Mouse (Mus musculus): ENCODE results near the gene Slc25a23. TPM values are rescaled to one million over a fixed set of nuclear protein-coding genes. Genes with fewer than 3 reads are reported as not detected.

Gene Slc25a23
- polyA plus RNA-seq, 1 experiment from 2014 or later = 27.6 TPM

GRCm38 (mm10) chr17:57003994-57004393, 55.7 kb downstream of the Slc25a23 start:
- Histone ChIP-seq H3K4me1 (replicated peaks) (no peaks in the 10 kb centered on the region), H3K27ac (no peak overlapping the region), H3K36me3 (peaks cover 95% of the 10 kb centered on the region), H3K9ac (no peak overlapping the region), H3K27me3 (no peaks in the 10 kb centered on the region), H3K9me3 (no peaks in the 10 kb centered on the region), H3K4me2 (no peak overlapping the region), H3K4me3 (no peak overlapping the region)
- ATAC-seq (ENCODE audit: low FRiP score) = no peak
- WGBS = 98% methylated on average over 7 of the region's 7 CpGs

- H3K36me3 ChIP-seq = peaks cover 75% of the 10 kb centered on the region
These were observed 58.4 kb downstream of the Slc25a23 start for GRCm38 (mm10) chr17:57001228-57001627.

GRCm38 (mm10) chr17:56999968-57000609, 59.6 kb downstream of the Slc25a23 start, which contains the start of gene Pspn:
Pspn (minus strand) TSS chr17:57000018.
- no peaks in the 10 kb centered on the region for H3K9me3 ChIP-seq
- H3K4me1 ChIP-seq (replicated peaks) = peaks cover 16% of the 10 kb centered on the region
- H3K36me3 ChIP-seq = peaks cover 75% of the 10 kb centered on the region
- no peak within 1 kb of the TSS for H3K4me3 ChIP-seq
- H3K27me3 ChIP-seq = no peaks in the 10 kb centered on the region
- no peak within 1 kb of the TSS; the same call in 1 of the 2 replicates for H3K9ac ChIP-seq
- H3K4me2 ChIP-seq = no peak within 1 kb of the TSS
- no peak within 1 kb of the TSS for H3K27ac ChIP-seq
- ATAC-seq (ENCODE audit: low FRiP score) = no peak
- WGBS = 92% methylated on average over 7 of the region's 9 CpGs

More at GRCm38 (mm10) chr17:57001228-57001627, 58.4 kb downstream of the Slc25a23 start:
- Histone ChIP-seq H3K27me3 (no peaks in the 10 kb centered on the region), H3K9me3 (no peaks in the 10 kb centered on the region), H3K9ac (no peak overlapping the region), H3K4me3 (no peak overlapping the region), H3K4me2 (no peak overlapping the region), H3K27ac (no peak overlapping the region), H3K4me1 (replicated peaks) (peaks cover 16% of the 10 kb centered on the region)
- no peak for ATAC-seq (ENCODE audit: low FRiP score)
- WGBS = 73% methylated on average over 8 of the region's 8 CpGs

- Histone ChIP-seq H3K36me3 (peaks cover 75% of the 10 kb centered on the region), H3K4me2 (no peak overlapping the region), H3K9me3 (no peaks in the 10 kb centered on the region), H3K4me1 (replicated peaks) (peaks cover 16% of the 10 kb centered on the region), H3K27me3 (no peaks in the 10 kb centered on the region), H3K4me3 (no peak overlapping the region), H3K9ac (no peak overlapping the region), H3K27ac (no peak overlapping the region)
- WGBS = 94% methylated on average over 9 of the region's 9 CpGs
- no peak for ATAC-seq (ENCODE audit: low FRiP score)
These were observed 60.2 kb downstream of the Slc25a23 start for GRCm38 (mm10) chr17:56999414-56999813.

GRCm38 (mm10) chr17:56997029-56997667, 62.5 kb downstream of the Slc25a23 start, which contains the start of gene Alkbh7:
Alkbh7 (plus strand) TSS chr17:56997339.
- Histone ChIP-seq H3K27me3 (no peaks in the 10 kb centered on the region), H3K4me3 (peak within 1 kb of the TSS; percentile 72), H3K4me2 (peak within 1 kb of the TSS; percentile 73), H3K4me1 (replicated peaks) (peaks cover 22% of the 10 kb centered on the region), H3K36me3 (peaks cover 76% of the 10 kb centered on the region), H3K27ac (peak within 1 kb of the TSS; percentile 88), H3K9me3 (no peaks in the 10 kb centered on the region), H3K9ac (peak within 1 kb of the TSS; percentile 73)
- WGBS = under 1% methylated on average over 38 of the region's 38 CpGs
- ATAC-seq (ENCODE audit: low FRiP score) = peak; percentile 98

- Histone ChIP-seq H3K4me3 (no peak overlapping the region; the same call in 1 of the 2 replicates), H3K9ac (no peak overlapping the region), H3K36me3 (peaks cover 72% of the 10 kb centered on the region), H3K4me2 (peak overlapping the region; percentile 73), H3K27me3 (no peaks in the 10 kb centered on the region), H3K9me3 (no peaks in the 10 kb centered on the region), H3K27ac (no peak overlapping the region), H3K4me1 (replicated peaks) (peaks cover 26% of the 10 kb centered on the region)
- WGBS = 86% methylated on average over 2 of the region's 2 CpGs
- ATAC-seq (ENCODE audit: low FRiP score) = no peak
These were observed 63.2 kb downstream of the Slc25a23 start for GRCm38 (mm10) chr17:56996506-56996905.

GRCm38 (mm10) chr17:56995046-56995445, 64.6 kb downstream of the Slc25a23 start:
- H3K27me3 ChIP-seq = no peaks in the 10 kb centered on the region
- no peak overlapping the region for H3K9ac ChIP-seq
- 98% methylated on average over 8 of the region's 8 CpGs for WGBS
- ATAC-seq (ENCODE audit: low FRiP score) = no peak
- H3K36me3 ChIP-seq = peaks cover 59% of the 10 kb centered on the region
- H3K9me3 ChIP-seq = no peaks in the 10 kb centered on the region
- H3K4me3 ChIP-seq = no peak overlapping the region
- peaks cover 34% of the 10 kb centered on the region for H3K4me1 ChIP-seq (replicated peaks)
- no peak overlapping the region for H3K27ac ChIP-seq
- no peak overlapping the region for H3K4me2 ChIP-seq

Other genes with a start within 250 kb of the Slc25a23 start
- 5.6 and 8.0 TPM in 2 replicates for gene Rfx2, start 228.8 kb downstream of the Slc25a23 start, polyA plus RNA-seq (2015; fragmentation: Nextera tagmentation; extraction: Ambion mirVana)
- 0.06 TPM in 2 replicates for gene Acsbg2, start 185.4 kb downstream of the Slc25a23 start, polyA plus RNA-seq (2015; fragmentation: Nextera tagmentation; extraction: Ambion mirVana)
- 0.27 and 0.41 TPM in 2 replicates for gene 1700061G19Rik, start 184.4 kb downstream of the Slc25a23 start, polyA plus RNA-seq (2015; fragmentation: Nextera tagmentation; extraction: Ambion mirVana)
- gene Mllt1, start 124.4 kb downstream of the Slc25a23 start, polyA plus RNA-seq (2015; fragmentation: Nextera tagmentation; extraction: Ambion mirVana) = 75.1 and 77.5 TPM in 2 replicates
- gene Acer1, start 77.7 kb downstream of the Slc25a23 start, polyA plus RNA-seq (2015; fragmentation: Nextera tagmentation; extraction: Ambion mirVana) = not detected in 2 replicates
- gene Clpp, start 69.6 kb downstream of the Slc25a23 start, polyA plus RNA-seq (2015; fragmentation: Nextera tagmentation; extraction: Ambion mirVana) = 163 and 175 TPM in 2 replicates
- gene Alkbh7, start 62.5 kb downstream of the Slc25a23 start, polyA plus RNA-seq (2015; fragmentation: Nextera tagmentation; extraction: Ambion mirVana) = 41.9 and 46.0 TPM in 2 replicates
- 0.79 and 1.1 TPM in 2 replicates for gene Pspn, start 59.8 kb downstream of the Slc25a23 start, polyA plus RNA-seq (2015; fragmentation: Nextera tagmentation; extraction: Ambion mirVana)
- 70.3 and 74.6 TPM in 2 replicates for gene Gtf2f1, start 48.6 kb downstream of the Slc25a23 start, polyA plus RNA-seq (2015; fragmentation: Nextera tagmentation; extraction: Ambion mirVana)
- 0.38 and 0.56 TPM in 2 replicates for gene Gm17949, start 48.4 kb downstream of the Slc25a23 start, polyA plus RNA-seq (2015; fragmentation: Nextera tagmentation; extraction: Ambion mirVana)
- 31.6 and 33.3 TPM in 2 replicates for gene Khsrp, start 28.3 kb downstream of the Slc25a23 start, polyA plus RNA-seq (2015; fragmentation: Nextera tagmentation; extraction: Ambion mirVana)
- gene Slc25a41, start 18.2 kb downstream of the Slc25a23 start, polyA plus RNA-seq (2015; fragmentation: Nextera tagmentation; extraction: Ambion mirVana) = not detected in 2 replicates
- 2.9 TPM in 2 replicates for gene Crb3, start 758 bp downstream of the Slc25a23 start, polyA plus RNA-seq (2015; fragmentation: Nextera tagmentation; extraction: Ambion mirVana)
- 4.0 and 4.3 TPM in 2 replicates for gene Dennd1c, start 18.7 kb upstream of the Slc25a23 start, polyA plus RNA-seq (2015; fragmentation: Nextera tagmentation; extraction: Ambion mirVana)
- gene Tubb4a, start 27.9 kb upstream of the Slc25a23 start, polyA plus RNA-seq (2015; fragmentation: Nextera tagmentation; extraction: Ambion mirVana) = 314 and 346 TPM in 2 replicates
- 4.6 and 5.5 TPM in 2 replicates for gene Tnfsf9, start 45.5 kb upstream of the Slc25a23 start, polyA plus RNA-seq (2015; fragmentation: Nextera tagmentation; extraction: Ambion mirVana)
- 0.32 and 0.61 TPM in 2 replicates for gene Cd70, start 89.9 kb upstream of the Slc25a23 start, polyA plus RNA-seq (2015; fragmentation: Nextera tagmentation; extraction: Ambion mirVana)
- gene Tnfsf14, start 134.3 kb upstream of the Slc25a23 start, polyA plus RNA-seq (2015; fragmentation: Nextera tagmentation; extraction: Ambion mirVana) = 0.09 and 0.14 TPM in 2 replicates
- gene C3, start 168.3 kb upstream of the Slc25a23 start, polyA plus RNA-seq (2015; fragmentation: Nextera tagmentation; extraction: Ambion mirVana) = 1.3 TPM in 2 replicates
- 22.4 and 23.8 TPM in 2 replicates for gene Gpr108, start 188.6 kb upstream of the Slc25a23 start, polyA plus RNA-seq (2015; fragmentation: Nextera tagmentation; extraction: Ambion mirVana)
- 12.5 and 14.6 TPM in 2 replicates for gene Trip10, start 189.6 kb upstream of the Slc25a23 start, polyA plus RNA-seq (2015; fragmentation: Nextera tagmentation; extraction: Ambion mirVana)
- gene Vav1, start 219.2 kb upstream of the Slc25a23 start, polyA plus RNA-seq (2015; fragmentation: Nextera tagmentation; extraction: Ambion mirVana) = 1.8 and 2.2 TPM in 2 replicates